Mouse (Mus musculus): ENCODE results near the gene Shisal2a. TPM values are rescaled to one million over a fixed set of nuclear protein-coding genes. Genes with fewer than 3 reads are reported as not detected.

The Shisal2a gene
- total RNA-seq, 1 experiment from 2014 or later: 4.5 TPM

DNA sequence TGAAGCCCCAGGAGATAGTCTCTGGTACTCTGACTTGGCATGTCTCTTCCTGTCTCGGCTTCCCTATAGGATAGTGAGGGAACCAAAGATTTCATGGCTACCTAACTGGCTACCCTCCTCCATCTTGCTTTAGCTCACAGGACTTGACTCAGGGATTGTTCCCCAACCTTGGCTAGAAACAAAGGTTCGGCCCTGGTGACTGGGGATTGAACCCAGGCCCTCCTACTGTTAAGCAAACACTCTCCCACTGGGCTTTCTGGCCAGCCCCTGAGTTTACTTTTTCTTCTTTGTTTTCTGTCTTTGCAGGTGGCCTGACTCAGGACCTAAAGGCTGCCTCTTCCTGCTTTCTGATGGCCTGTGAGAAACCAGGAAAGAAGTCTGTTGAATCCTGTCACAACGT, 45.3 kb downstream of the Shisal2a start:
- DNase-seq: no peak

DNA sequence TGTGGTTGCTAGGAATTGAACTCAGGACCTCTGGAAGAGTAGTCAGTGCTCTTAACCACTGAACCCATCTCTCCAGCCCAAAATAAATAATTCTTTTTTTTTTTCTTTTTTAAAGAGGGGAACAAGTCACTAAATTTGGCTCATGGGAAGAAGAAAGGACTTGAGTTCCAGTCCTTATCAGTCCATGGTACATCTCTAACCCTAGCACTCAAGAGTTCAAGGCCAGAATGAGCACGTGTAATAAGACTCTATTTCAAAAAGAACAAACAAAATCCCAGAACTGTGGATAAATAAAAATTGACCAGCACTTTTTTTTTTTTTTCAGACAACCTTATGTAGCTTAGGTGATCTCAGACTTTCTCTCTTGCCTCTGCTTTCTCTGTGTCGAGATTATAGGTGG, 46.4 kb downstream of the Shisal2a start:
- no peak for DNase-seq

- DNase-seq: no peak
Observed at GRCm38 (mm10) chr4:108335413-108335812, 47.7 kb downstream of the Shisal2a start.

GRCm38 (mm10) chr4:108332041-108332440, 51.1 kb downstream of the Shisal2a start:
- no peak for DNase-seq

DNA sequence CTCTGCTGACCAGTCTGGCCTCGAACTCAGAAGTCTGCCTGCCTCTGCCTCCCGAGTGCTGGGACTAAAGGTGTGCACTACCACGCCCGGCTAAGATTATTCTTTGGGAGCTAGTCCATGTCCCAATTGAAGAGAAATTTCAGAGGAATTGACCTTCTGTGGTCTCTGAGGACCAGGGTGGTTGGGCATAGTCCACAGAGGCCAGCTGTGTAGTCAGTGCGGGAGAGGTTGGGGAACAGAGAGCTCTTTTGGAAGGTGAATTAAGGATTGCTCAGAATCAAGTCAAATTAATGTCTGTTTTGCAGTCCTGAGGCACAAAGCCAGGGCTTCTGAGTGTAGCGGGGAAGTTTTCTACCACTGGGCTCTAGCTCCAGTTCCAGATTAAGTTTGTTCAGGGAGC, 53.3 kb downstream of the Shisal2a start:
- DNase-seq: no peak

DNA sequence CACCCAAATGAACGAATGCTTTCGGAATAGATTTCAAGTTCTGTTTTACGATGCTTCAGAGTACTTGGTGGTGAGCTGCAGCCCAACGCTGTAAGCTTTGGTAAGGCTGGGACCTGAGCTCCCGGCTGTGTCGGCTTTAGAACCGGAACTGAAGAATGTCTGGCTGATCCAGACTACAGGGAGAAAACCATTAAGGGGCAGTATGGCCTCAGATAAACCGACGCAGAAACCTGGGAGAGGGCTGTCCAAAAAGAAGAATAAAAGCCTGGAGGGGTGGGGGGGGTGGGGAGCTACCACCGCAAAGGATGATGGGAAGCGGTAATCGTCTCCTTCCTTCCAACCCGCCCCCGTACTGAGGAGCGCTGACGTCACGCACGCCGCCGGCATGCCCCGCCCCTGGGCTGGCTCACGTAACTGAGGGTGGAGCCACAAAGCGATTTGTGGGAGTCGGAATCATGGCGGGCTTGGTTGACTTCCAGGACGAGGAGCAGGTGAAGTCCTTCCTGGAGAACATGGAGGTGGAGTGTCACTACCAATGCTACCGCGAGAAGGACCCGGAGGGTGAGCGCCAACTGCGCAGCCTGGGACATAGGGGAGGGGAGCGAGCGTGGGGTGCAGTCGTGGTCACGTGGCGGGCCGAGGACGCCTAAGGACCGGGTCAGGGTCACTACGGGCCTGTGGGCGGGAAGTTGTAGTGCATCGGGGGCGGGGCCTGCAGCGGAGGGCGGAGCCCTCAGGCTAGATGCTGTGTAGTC, 55.2 kb downstream of the Shisal2a start, which contains the start of gene Coa7:
TSS of gene Coa7 (plus strand) at position 411 of the 755 bp plus-strand sequence.
- DNase-seq: peak; percentile 98

DNA sequence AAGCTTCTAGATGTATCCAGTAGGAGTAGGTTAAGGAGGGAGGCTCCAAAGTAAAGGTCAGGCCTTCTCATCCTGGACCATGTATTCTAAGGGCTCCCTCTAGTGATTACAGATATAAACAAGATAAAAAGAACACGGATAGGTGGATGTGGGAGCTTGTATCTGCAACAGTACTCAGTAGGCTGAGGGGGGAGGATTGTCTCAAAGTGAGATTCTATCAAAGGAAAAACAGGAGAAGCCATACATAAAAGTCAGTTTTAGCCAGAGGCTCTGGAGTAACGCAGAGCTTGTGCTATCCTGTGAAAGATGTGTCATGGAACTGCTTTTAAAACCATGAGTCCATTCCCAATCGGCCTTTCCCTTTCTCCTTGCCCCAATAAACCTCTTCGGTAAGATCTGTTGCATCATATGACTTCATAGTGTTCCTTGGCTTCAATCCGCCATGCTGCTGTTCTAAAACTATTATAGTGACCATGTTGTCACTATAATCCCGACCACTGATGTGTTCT, 56.0 kb downstream of the Shisal2a start:
- no peak for DNase-seq

- no peak for DNase-seq
Observed at GRCm38 (mm10) chr4:108323588-108323987, 59.6 kb downstream of the Shisal2a start.

DNA sequence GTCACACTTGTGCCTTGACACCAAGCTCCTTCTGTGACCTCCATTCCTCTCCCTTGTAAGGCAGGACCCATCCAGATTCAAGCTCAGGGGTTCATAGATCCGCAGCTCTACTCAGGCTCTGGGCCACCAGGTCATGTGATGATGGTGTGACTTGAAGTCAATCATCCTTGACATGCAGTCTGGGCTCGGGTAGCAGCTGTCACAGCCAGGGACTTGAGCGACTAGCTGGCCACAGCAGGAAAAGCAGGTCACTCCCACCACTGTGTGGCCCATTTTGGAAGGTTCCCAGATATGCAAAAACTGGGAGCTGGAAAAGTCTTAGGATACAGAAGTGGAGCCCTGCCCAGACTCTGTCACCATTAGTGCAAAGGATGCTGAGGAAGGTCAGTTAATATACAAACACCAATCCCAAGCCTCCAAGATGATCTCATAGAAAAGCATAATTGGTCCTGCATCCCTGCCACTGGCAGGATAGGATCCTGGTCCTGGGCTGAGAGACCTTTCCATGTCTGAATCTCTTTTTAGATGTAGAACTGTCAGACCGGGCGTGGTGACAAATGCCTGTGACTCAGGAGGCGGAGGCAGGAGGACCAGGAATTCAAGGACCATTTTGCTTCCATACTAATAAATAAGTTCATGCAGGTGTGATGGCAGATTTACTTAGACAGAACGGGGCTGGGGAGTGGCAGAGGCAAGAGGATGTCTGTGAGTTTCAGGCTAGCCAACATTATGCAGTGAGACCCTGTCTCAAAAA, 62.3 kb downstream of the Shisal2a start:
- peak; percentile 38 for DNase-seq

GRCm38 (mm10) chr4:108319747-108320146, 63.4 kb downstream of the Shisal2a start:
- no peak for DNase-seq

GRCm38 (mm10) chr4:108318649-108319615, 64.2 kb downstream of the Shisal2a start:
- no peak for DNase-seq

Other genes starting within 250 kb of the Shisal2a start
- 245 and 279 TPM in 2 replicates for gene Scp2, start 238.4 kb downstream of the Shisal2a start, total RNA-seq (2021)
- 31.3 and 33.1 TPM in 2 replicates for gene Echdc2, start 217.9 kb downstream of the Shisal2a start, total RNA-seq (2021)
- gene Zyg11a, start 165.3 kb downstream of the Shisal2a start, total RNA-seq (2021): 0.36 TPM in 1 of 2 replicates, not detected in the other
- gene Zyg11b, start 82.3 kb downstream of the Shisal2a start, total RNA-seq (2021): 44.2 and 54.6 TPM in 2 replicates
- 33.9 and 55.8 TPM in 2 replicates for gene Coa7, start 55.2 kb downstream of the Shisal2a start, total RNA-seq (2021)
- gene Gpx7, start 23.6 kb upstream of the Shisal2a start, total RNA-seq (2021): 7.3 and 8.7 TPM in 2 replicates
- 48.8 and 52.5 TPM in 2 replicates for gene Tut4, start 76.1 kb upstream of the Shisal2a start, total RNA-seq (2021)
- 27.6 and 30.2 TPM in 2 replicates for gene Prpf38a, start 196.0 kb upstream of the Shisal2a start, total RNA-seq (2021)
- gene Orc1, start 196.1 kb upstream of the Shisal2a start, total RNA-seq (2021): 0.94 and 1.1 TPM in 2 replicates
- gene Cc2d1b, start 236.6 kb upstream of the Shisal2a start, total RNA-seq (2021): 55.9 and 66.4 TPM in 2 replicates